Mouse (Mus musculus) embryonic stem cell, embryonic (primary cell): ENCODE data around the gene Paxbp1.

ENCODE experiments used
- CTCF ChIA-PET, 4 experiments: fragments of 300-600 bp in 2 of 4; fragments of 350-600 bp in 2 of 4; sonication (Branson Sonifier 250); formaldehyde crosslinking; loops; one replicate each; lab custom pipeline; 2022; ENCODE audit warnings: inconsistent platforms in 2 of 4; lab: Charles Lee
- POLR2A ChIA-PET, 4 experiments: fragments of 300-600 bp in 2 of 4; fragments of 350-600 bp in 2 of 4; sonication (Branson Sonifier 250); formaldehyde crosslinking; loops; one replicate each; lab custom pipeline; 2022; ENCODE audit warnings: antibody characterized with exemption in 4 of 4, inconsistent platforms in 1 of 4; lab: Charles Lee

The Paxbp1 gene

DNA sequence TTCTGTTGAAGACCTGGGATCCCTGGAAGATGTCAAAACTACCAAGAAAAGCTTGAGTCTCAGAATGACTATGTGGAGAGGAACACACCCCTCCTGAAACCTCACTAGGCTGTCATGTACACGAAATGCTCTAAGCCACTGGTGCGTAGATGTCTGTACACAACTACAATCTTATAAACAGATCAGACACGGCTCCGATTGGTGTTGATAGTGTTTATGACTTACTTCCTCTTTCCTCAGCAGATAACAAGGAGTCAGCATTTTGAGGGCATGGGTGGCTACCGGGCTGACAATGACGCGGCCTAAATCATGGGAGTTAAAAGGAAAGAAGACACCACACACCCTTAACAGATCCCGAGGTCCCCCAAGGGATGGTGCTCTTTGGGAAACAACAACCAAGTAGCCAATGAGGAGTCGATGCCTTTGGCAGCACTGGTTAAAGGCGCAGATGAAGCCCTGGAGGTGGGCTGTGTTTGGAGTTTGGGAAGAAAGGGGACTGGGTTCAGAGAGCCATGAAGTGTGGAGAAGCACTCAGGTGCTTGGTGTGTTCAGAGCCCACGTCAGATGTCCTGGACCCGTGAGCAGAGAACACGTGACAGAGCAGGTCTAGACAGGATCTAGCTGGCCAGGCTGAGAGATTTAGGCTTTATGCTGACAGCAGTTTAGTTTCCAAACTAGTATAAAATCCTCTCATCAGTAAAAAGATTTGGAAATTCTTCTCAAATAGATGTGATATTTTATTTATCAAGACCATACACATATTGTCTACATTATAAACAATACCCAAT is 17.4 kb upstream of the Paxbp1 start:
- CTCF ChIA-PET, result no interaction called here
- POLR2A ChIA-PET, result interaction anchor here in 2 of 4 experiments (0.6 to 1.1 kb wide), 3 partner anchors 9 to 251 kb away, joined by 3 read pairs; partner anchors contain the start of gene Cfap298 (in 1 of the 2)

DNA sequence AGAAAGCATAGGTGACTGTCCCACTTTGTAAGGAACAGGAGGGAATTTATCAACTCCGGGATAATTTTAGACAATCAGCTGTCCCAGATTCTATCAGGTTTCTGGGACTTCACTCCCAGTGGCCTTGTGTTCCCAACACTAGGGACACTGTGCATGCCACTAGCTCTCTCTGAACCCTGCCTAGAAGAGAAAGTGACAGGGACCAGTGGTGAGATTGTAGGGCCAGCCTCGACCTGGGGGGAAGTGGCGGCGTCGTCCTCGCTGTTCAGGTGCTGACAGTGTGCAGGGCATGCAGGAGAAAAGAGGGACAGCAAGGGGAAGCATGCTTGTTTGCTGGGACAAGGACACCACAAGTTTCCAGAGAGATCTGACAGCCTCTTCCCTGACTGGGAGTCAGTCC is 13.4 kb upstream of the Paxbp1 start:
- ChIA-PET CTCF (no interaction called here), POLR2A (interaction anchor here in 1 of 4 experiments (0.5 kb wide), 1 partner anchor 351 kb away, joined by 4 read pairs; no protein-coding TSS in a partner anchor)

DNA sequence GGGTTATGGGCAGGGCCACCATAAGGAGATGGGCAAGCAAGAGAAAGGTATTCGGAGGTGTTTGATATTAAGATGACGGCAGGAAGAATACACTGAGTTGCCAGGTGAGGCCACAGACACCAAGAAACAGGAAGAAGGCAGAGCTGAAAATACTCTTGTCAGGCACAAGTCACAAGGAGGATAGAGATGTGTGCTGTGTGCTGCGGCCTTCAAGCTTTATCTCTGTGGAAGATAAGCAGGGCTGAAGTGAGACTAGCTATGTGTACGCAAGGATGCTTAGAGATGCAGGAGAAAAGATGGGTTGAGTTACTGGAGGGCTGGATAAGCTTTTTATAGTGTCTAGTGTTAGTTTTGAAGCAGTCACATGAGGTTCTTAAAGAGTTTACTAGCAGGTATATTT is 12.9 kb upstream of the Paxbp1 start:
- ChIA-PET POLR2A (interaction anchor here in 2 of 4 experiments (0.5 to 1.6 kb wide), 2 partner anchors 13 to 352 kb away, joined by 4 to 8 read pairs; partner anchors contain the start of gene Paxbp1 (in 1 of the 2)), CTCF (no interaction called here)

DNA sequence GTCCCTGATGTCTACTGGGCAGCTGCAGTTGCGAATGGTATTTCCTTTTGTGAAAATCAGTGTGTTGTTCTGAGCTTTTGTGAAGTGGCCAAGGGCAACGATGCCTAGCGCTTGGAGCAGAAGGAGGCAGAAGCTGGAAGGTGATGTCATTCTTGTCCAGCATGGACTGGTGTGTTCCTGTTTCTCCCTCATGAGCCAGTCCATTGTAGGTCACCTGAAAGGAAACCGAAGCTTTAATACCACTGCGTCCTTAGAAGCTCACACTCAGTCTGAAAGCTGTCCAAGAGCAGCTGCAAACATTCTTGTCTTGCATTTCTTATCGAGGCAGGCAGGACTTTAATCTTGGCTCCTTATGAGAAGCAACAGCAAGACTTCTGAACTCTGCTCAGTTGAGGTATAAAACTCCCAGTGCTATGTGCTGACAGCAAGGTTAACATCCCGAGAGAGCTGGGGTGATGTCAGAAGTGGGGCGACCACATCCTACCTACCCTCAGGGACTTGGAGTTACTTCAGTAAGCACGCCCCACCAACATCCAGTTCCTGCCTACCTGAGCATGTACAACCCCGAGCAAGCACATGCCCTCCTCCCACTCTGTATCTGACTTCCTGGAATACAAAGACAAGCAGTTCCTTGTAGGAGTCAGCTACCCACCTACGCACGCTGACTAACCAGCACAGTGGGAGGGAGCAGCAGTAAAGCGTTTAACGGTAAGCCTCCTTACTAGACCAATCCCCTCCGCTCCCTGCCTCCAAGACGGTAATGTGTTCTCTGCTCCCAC is 11.9 kb upstream of the Paxbp1 start:
- ChIA-PET POLR2A (interaction anchor here in 3 of 4 experiments (0.5 to 1.6 kb wide), 5 partner anchors 10 to 13 kb away, joined by 3 to 8 read pairs (median 3); partner anchors contain the start of gene Paxbp1 (in 1 of the 3)), CTCF (interaction anchor here in 3 of 4 experiments (0.6 to 1.5 kb wide), 4 partner anchors 12 to 639 kb away, joined by 3 to 4 read pairs (median 4); no protein-coding TSS in a partner anchor)

- CTCF ChIA-PET, result interaction anchor here in 2 of 4 experiments (0.6 to 1.5 kb wide), 3 partner anchors 11 to 32 kb away, joined by 3 to 4 read pairs (median 3); partner anchors contain the start of gene Paxbp1 (in 1 of the 2)
- POLR2A ChIA-PET, result interaction anchor here in 2 of 4 experiments (1.0 to 1.4 kb wide), 2 partner anchors 9 to 120 kb away, joined by 3 read pairs; partner anchors contain the start of gene Cfap298 (in 1 of the 2)
Observed at GRCm38 (mm10) chr16:91055150-91055549, 10.8 kb upstream of the Paxbp1 start.

DNA sequence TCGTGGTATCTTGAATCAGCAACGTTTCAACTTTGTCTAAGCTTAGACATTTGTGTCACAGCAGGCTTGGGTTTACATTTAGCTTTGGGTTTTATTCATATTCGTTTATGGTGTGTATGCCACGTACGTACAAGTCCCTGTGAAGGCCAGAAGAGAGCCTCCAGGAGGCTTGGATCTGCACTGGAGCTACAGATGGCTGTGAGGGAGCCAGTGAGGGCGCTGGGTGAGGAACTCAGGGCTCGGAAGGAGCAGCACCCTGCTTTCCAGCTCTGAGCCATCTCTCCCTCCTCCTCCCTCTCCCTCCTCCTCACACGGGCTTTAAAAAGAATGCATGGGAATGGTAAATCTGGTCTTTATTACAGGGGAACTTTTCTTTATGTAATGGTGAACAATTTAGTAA is 9.3 kb upstream of the Paxbp1 start:
- ChIA-PET CTCF (no interaction called here), POLR2A (no interaction called here)

DNA sequence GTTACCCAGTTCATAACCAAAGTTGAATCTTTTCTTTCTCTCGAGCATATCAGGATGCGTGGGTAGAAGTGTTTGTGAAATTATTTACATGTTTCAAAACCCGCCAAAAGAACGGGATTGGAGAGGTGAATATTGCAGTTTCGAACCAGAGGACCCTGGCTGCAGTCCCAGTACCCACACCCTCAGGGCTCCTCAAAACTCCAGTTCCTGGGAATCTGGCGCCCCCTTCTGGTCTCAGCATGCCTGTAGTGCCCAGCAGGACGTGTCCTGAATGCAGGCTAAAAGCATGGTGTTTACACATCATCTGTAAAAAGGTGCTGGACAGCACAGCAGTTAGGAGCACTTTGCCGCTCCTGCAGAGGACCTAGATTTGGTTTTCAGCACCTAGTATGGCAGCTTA is 1.2 kb upstream of the Paxbp1 start:
- ChIA-PET POLR2A (interaction anchor here in 2 of 4 experiments (2.2 to 3.2 kb wide), 2 partner anchors 17 to 35 kb away, joined by 13 to 29 read pairs; partner anchors contain the start of gene Synj1 (in 1 of the 2)), CTCF (interaction anchor here in 2 of 4 experiments (0.7 to 1.5 kb wide), 4 partner anchors 17 to 333 kb away, joined by 3 to 6 read pairs (median 4); partner anchors contain the start of genes Eva1c (in 1 of the 2) and Synj1 (in 1 of the 2))

DNA sequence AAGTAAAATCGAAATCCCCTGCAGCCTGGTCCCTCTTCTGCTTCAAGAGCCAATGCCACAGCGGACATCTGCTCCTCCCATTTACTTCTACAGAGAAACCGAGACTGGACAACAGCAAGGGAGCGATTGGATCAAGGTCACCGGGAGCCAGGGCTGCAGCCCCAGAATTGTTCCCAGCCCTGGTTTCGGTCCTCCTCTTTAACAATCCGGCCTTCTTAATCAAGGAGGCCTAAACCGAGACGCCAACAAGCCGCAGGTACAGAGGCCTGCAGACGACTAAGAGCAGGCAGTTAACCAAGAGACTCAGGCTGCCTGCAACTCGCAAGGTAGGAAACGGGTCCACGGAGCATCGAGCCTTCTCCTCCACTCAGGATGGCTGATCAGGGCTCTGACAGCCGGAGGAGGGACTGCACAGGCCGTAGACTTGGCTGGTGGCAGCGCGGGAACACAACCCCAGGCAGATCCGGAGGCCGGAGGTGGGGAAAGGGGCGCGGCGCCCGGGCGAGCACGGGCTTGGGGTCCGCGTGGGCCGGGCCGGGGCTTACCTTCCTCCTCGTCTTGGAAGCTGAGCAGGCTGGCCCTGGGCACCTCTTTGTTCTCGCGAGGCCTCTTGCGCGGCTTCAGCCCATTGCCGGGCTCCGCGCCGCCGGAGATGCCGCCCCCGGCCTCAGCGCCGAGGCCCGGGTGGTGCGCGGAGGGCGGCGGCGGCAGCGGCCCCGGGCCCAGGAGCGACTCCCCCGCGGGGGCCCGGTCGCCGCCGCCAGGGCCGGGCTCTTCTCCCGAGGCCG is 688 bp downstream of the Paxbp1 start:
- POLR2A ChIA-PET, result interaction anchor here in 3 of 4 experiments (0.6 to 3.2 kb wide), 25 partner anchors 8 to 823 kb away, joined by 3 to 29 read pairs (median 4); partner anchors contain the start of genes Cfap298 (in 2 of the 3), Mis18a (in 1 of the 3) and Synj1 (in 1 of the 3)
- CTCF ChIA-PET, result interaction anchor here in 3 of 4 experiments (0.5 to 1.5 kb wide), 16 partner anchors 11 to 331 kb away, joined by 3 to 10 read pairs (median 4); partner anchors contain the start of genes Synj1 (in 2 of the 3), Cfap298 (in 1 of the 3) and Eva1c (in 1 of the 3)

- ChIA-PET CTCF (interaction anchor here in 1 of 4 experiments (0.7 kb wide), 1 partner anchor 43 kb away, joined by 4 read pairs; no protein-coding TSS in a partner anchor), POLR2A (interaction anchor here in 2 of 4 experiments (1.1 to 2.3 kb wide), 4 partner anchors 9 to 422 kb away, joined by 3 to 5 read pairs (median 4); partner anchors contain the start of gene Cfap298 (in 1 of the 2))
Observed at GRCm38 (mm10) chr16:91042640-91043039, 1.7 kb downstream of the Paxbp1 start.

- ChIA-PET CTCF (interaction anchor here in 2 of 4 experiments (0.5 to 1.6 kb wide), 2 partner anchors 12 to 54 kb away, joined by 3 to 6 read pairs; no protein-coding TSS in a partner anchor), POLR2A (interaction anchor here in 2 of 4 experiments (0.6 to 2.2 kb wide), 8 partner anchors 8 to 743 kb away, joined by 3 to 9 read pairs (median 4); partner anchors contain the start of genes Paxbp1 (in 2 of the 2) and Synj1 (in 1 of the 2))
Observed at GRCm38 (mm10) chr16:91035866-91036265, 8.5 kb downstream of the Paxbp1 start.

- CTCF ChIA-PET, result interaction anchor here in 1 of 4 experiments (0.6 kb wide), 1 partner anchor 9 kb away, joined by 3 read pairs; no protein-coding TSS in a partner anchor
- POLR2A ChIA-PET, result interaction anchor here in 2 of 4 experiments (1.3 to 1.7 kb wide), 3 partner anchors 13 to 96 kb away, joined by 3 to 4 read pairs (median 4); partner anchors contain the start of genes Cfap298 (in 2 of the 2) and Paxbp1 (in 1 of the 2)
Observed at GRCm38 (mm10) chr16:91030751-91031150, 13.6 kb downstream of the Paxbp1 start.

DNA sequence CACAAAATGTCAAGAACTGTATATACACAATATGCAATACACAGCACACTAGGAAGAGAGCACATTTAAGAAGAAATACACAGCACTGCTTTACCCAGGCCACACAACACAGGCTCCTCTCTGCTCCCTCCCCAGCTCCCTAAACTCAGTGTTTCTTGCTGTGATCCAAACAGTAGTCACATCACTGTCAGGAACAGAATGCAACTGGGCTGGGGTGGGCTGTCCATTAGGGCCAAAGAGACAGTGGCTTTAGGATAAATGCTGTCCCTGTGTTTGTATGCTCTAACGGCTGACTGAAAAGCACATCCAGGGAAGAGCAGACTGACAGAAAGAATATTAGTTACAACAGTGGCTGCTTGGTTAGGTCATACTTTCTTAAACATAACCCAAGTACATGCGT is 14.4 kb downstream of the Paxbp1 start:
- POLR2A ChIA-PET, result interaction anchor here (0.8 to 4.8 kb wide), 17 partner anchors 9 to 601 kb away, joined by 3 to 29 read pairs (median 4); partner anchors contain the start of genes Paxbp1 (in 3 of the 4), Synj1 (in 3 of the 4) and Cfap298 (in 2 of the 4)
- CTCF ChIA-PET, result no interaction called here

DNA sequence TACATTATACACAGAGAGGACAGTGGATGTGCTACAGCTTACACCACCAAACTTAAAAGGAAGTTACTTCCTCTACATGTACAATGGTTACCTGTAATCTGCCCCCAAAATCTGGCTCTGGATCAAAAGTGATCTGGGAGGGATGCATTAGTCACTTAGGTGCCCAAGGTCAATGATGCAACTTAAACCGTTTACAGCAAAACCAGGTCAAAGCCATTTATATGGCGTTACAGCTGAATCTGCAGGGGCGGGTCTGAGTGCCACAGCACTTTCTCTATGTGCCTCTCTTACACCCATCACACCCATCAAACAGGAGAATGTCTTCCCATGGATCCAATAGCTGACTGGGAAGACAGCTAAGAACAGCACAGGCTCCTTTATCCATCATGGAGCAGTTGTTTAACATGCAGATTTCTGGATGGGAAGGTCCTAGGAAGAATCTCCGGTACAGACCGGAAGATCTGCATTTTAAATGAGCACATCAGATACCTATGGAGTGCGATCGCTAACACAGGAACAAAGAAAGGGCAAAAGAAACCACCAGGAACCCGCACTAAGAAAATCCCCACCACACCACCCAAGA is 15.1 kb downstream of the Paxbp1 start:
- CTCF ChIA-PET, result interaction anchor here in 2 of 4 experiments (0.7 to 1.9 kb wide), 2 partner anchors 15 to 16 kb away, joined by 3 to 5 read pairs; partner anchors contain the start of gene Paxbp1 (in 1 of the 2)

DNA sequence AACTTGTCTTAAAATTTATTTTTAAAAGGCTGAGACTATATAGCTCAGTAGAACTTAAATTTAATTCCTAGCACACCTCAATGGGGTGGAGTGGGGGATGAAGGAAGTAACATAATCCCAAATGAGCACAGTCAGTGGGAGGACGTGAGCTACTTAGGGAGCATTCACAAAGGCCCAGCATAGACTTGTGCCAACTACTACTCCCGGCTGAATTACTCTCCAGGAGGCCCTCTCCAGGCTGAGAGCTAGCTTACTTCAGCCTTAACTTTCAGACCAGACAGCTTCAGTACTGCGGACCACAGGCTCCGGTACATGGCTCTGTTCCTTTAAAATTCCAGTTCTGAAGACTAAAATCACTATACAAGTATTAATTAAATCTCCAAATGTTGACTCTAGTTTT is 18.1 kb downstream of the Paxbp1 start:
- POLR2A ChIA-PET, result interaction anchor here in 3 of 4 experiments (0.7 to 4.8 kb wide), 12 partner anchors 10 to 811 kb away, joined by 3 to 29 read pairs (median 4); partner anchors contain the start of genes Mrap (in 1 of the 3), Paxbp1 (in 1 of the 3) and Synj1 (in 1 of the 3)
- CTCF ChIA-PET, result interaction anchor here in 1 of 4 experiments (0.7 to 1.4 kb wide), 2 partner anchors 18 to 1288 kb away, joined by 3 read pairs; partner anchors contain the start of gene Paxbp1

More for the DNA sequence above, 15.1 kb downstream of the Paxbp1 start:
- POLR2A ChIA-PET, result interaction anchor here (0.5 to 4.8 kb wide), 24 partner anchors 8 to 758 kb away, joined by 3 to 29 read pairs (median 4); partner anchors contain the start of genes Paxbp1 (in 3 of the 4), Synj1 (in 3 of the 4) and Cfap298 (in 2 of the 4)

- CTCF ChIA-PET, result interaction anchor here (0.6 to 1.6 kb wide), 18 partner anchors 10 to 568 kb away, joined by 3 to 10 read pairs (median 4); partner anchors contain the start of genes Eva1c (in 2 of the 4), Paxbp1 (in 1 of the 4) and Synj1 (in 1 of the 4)
- POLR2A ChIA-PET, result interaction anchor here in 3 of 4 experiments (0.6 to 2.0 kb wide), 6 partner anchors 12 to 87 kb away, joined by 3 to 8 read pairs (median 5); partner anchors contain the start of genes Synj1 (in 2 of the 3) and Paxbp1 (in 1 of the 3)
Observed at GRCm38 (mm10) chr16:91023384-91023783, 21.0 kb downstream of the Paxbp1 start.
